Mouse (Mus musculus) small intestine, adult 2 months (tissue): Measurements from ENCODE around the gene Actn4. TPM values are rescaled to one million over a fixed set of nuclear protein-coding genes. Genes with fewer than 3 reads are reported as not detected.

Experiments used
- H3K27ac ChIP-seq: fragments of 200-500 bp; 2 replicates; pipeline ENCODE4 v1.5.1; 2012; ENCODE audit warnings: low read depth, low read length, control low read depth, inconsistent platforms; ENCODE audit not compliant: insufficient read depth
- H3K27me3 ChIP-seq: fragments of 200-500 bp; 2 replicates; pipeline ENCODE4 v1.6.1; 2012; ENCODE audit warnings: mild to moderate bottlenecking, moderate library complexity, low read length, inconsistent platforms; ENCODE audit not compliant: control insufficient read depth, insufficient read depth
- H3K36me3 ChIP-seq: fragments of 200-500 bp; 2 replicates; pipeline ENCODE4 v1.6.1; 2012; ENCODE audit warnings: mild to moderate bottlenecking, low read length, control low read depth, inconsistent platforms; ENCODE audit not compliant: control insufficient read depth, insufficient read depth
- H3K4me1 ChIP-seq: fragments of 200-500 bp; 2 replicates; pipeline ENCODE4 v1.6.1; 2012; ENCODE audit warnings: low read length, inconsistent platforms, mixed read lengths; ENCODE audit not compliant: control insufficient read depth, insufficient read depth, insufficient read length
- H3K4me3 ChIP-seq: fragments of 200-500 bp; 2 replicates; pipeline ENCODE4 v1.5.1; 2012; ENCODE audit warnings: low read depth, mild to moderate bottlenecking, control low read depth, inconsistent platforms, low read length, moderate library complexity
- CTCF ChIP-seq: fragments of 200-500 bp; IDR thresholded peaks from 2 replicates; pipeline ENCODE4 v1.5.1; 2012; ENCODE audit warnings: low read depth, mild to moderate bottlenecking, control low read depth, inconsistent platforms, low read length, moderate library complexity, mixed read lengths; ENCODE audit not compliant: insufficient replicate concordance, insufficient read length; ENCODE audit errors: extremely low read depth
- POLR2A ChIP-seq: fragments of 200-500 bp; IDR thresholded peaks from 2 replicates; pipeline ENCODE4 v1.6.1; 2012; ENCODE audit warnings: low read depth, mild to moderate bottlenecking, control low read depth, inconsistent platforms, low read length, moderate library complexity
- WGBS: fragments of 180-500 bp; shearing (Covaris S2); methylation state at CpG from one replicate; pipeline ENCODE4 v1.1.7; 2018; 5-methylcytosine and 5-hydroxymethylcytosine counted together
- polyA plus RNA-seq: library from polyadenylated mRNA; depleted of rRNA; stranded (reverse); fragments of >200 nt; gene quantifications from 2 replicates; pipeline ENCODE4 v1.2.3, GENCODE M21; 2012

The Actn4 gene
- polyA plus RNA-seq, 1 experiment: 1,069 TPM

DNA sequence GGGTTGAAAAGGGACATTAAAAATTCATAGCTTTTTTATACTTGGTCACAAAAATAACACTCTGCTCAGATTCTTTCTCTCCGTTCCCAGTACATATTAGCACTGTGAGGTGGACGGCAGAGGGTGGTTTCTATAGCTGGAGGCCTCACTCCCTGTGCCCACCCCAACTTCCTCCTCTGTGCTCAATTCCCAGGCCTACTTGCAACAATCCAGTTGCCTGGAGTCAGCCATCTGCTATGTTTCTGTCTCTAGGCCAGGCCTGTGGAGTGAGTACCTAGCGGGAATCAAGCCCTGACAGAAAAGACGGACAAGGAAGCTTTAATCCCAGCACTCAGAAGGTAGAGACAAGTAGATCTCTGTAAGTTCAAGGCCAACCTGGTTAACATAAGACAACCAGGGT lies 39.5 kb downstream of the Actn4 start:
- H3K4me1 ChIP-seq: peaks cover 67% of the 10 kb centered on the region
- no peaks in the 10 kb centered on the region for H3K27me3 ChIP-seq
- no peak overlapping the region for H3K4me3 ChIP-seq
- 78% methylated on average over 4 of the region's 4 CpGs for WGBS
- H3K27ac ChIP-seq: peak overlapping the region; percentile 99
- no peak for TF ChIP-seq POLR2A
- TF ChIP-seq CTCF: no peak
- H3K36me3 ChIP-seq: peaks cover 33% of the 10 kb centered on the region

DNA sequence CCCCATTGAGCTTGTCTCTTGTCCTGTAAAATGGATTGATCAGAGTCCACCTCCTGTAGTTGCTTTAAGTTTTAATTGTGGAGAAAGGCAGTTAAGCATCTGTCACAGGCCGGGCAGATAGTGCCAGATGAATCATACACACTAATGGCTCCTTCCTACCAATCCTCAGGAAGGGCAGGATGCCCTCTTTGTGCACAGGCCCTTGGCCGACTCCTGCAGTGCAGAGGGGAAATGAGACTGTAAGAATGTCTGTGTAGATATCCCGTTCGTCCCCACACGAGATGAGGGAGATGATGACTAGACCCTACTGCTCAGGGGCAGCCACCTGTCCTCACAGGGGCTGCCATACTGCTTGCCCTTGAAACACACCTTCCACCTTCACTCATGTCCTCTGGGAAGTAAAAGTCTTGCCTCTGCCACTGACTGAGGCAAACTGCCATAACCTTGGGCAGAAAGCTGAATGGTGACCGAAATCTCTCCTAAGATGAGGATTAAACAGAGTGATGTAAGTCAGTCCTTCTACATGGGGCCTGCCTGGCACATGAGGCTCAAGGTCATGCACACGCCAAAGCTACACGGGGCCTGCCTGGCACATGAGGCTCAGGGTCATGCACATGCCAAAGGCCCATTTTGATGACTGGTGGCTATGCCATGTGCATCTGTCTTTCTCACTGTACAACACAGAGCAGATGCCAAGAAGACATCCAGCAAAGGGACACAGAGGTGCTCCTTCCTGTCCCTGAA lies 40.2 kb downstream of the Actn4 start:
- no peak for TF ChIP-seq CTCF
- no peak for TF ChIP-seq POLR2A
- Histone ChIP-seq H3K4me1 (peaks cover 69% of the 10 kb centered on the region), H3K27me3 (no peaks in the 10 kb centered on the region), H3K36me3 (peaks cover 39% of the 10 kb centered on the region), H3K27ac (peak overlapping the region; percentile 99), H3K4me3 (no peak overlapping the region)
- 51% methylated on average over 8 of the region's 8 CpGs for WGBS

GRCm38 (mm10) chr7:28921178-28921577 lies 41.0 kb downstream of the Actn4 start:
- Histone ChIP-seq H3K36me3 (peaks cover 44% of the 10 kb centered on the region), H3K27me3 (no peaks in the 10 kb centered on the region), H3K27ac (peak overlapping the region; percentile 99), H3K4me3 (no peak overlapping the region), H3K4me1 (peaks cover 63% of the 10 kb centered on the region)
- 48% methylated on average over 3 of the region's 3 CpGs for WGBS
- TF ChIP-seq POLR2A (no peak), CTCF (no peak)

DNA sequence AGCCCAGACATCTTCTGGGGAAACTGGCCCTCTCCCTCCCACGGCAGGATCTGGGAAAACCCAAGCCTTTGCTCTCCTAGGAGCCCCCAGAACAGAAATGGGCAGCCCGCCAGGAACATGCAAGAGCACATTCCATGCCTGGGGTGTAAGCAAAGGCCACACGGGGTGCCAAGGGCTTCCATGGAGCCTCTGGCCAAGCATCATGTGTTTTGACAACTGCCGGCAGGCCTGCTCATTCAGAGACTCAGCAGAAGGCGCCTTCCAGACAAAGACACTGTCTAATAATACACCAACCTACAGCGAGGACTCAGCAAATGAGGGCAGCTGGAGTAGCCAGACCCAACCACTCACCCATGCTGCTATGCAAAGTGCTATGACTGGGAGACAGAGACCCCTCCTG lies 42.3 kb downstream of the Actn4 start:
- peaks cover 57% of the 10 kb centered on the region for H3K36me3 ChIP-seq
- TF ChIP-seq CTCF (no peak), POLR2A (no peak)
- WGBS: 62% methylated on average over 6 of the region's 6 CpGs
- H3K4me1 ChIP-seq: peaks cover 55% of the 10 kb centered on the region
- peak overlapping the region; percentile 71 for H3K27ac ChIP-seq
- no peaks in the 10 kb centered on the region for H3K27me3 ChIP-seq
- no peak overlapping the region for H3K4me3 ChIP-seq

- H3K27me3 ChIP-seq: no peaks in the 10 kb centered on the region
- TF ChIP-seq CTCF (no peak), POLR2A (no peak)
- H3K36me3 ChIP-seq: peaks cover 65% of the 10 kb centered on the region
- peak overlapping the region; percentile 71 for H3K27ac ChIP-seq
- peaks cover 42% of the 10 kb centered on the region for H3K4me1 ChIP-seq
- 58% methylated on average over 8 of the region's 8 CpGs for WGBS
- H3K4me3 ChIP-seq: no peak overlapping the region
These were observed 43.6 kb downstream of the Actn4 start for GRCm38 (mm10) chr7:28918540-28918939.

DNA sequence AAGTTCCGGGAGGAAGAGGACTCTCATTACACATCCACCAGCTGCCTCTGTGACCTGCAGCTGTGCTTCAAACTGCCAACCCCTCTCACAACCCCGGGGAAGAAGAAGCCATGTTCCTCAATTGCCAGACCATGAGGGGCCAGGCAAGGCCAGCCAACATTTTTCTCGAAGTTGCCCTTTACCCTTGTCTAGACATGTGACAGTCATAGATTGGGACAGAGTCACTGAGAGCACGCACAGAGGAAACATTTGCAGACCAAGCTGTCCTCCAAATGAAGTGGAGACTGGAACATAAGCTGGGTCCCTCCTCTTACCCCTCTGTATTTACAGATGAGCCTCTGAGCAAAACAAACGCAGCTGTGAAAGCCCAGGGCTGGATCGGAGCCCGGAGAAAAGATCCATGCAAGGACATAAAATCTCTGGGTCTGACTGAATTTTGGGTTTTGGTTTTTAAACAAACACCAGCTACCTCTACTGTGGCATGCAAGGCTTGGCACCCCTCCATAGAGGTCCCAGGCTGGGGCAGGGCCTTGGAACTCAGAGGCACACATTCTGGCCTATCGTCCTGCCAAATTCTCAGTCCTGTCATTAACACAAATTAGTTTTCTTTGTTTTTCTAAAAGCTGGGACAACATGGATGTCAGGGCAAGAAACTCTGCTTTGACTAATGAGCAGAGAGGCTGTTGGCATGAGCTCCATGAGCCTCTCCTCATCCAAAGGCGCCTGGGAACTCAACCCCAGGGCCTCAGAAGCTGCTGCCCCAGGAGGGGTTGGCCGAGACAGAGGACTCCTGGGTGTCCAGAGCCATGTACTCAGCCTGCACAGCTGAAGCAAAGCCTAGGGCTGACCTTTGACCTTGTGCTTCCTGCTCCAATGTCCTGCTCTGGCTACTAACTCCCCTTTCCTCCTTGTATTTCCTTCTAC lies 44.4 kb downstream of the Actn4 start:
- WGBS: 39% methylated on average over 10 of the region's 10 CpGs
- no peaks in the 10 kb centered on the region for H3K27me3 ChIP-seq
- H3K27ac ChIP-seq: peak overlapping the region; percentile 71
- peaks cover 72% of the 10 kb centered on the region for H3K36me3 ChIP-seq
- peaks cover 39% of the 10 kb centered on the region for H3K4me1 ChIP-seq
- TF ChIP-seq POLR2A (no peak), CTCF (no peak)
- H3K4me3 ChIP-seq: no peak overlapping the region

- peaks cover 29% of the 10 kb centered on the region for H3K4me1 ChIP-seq
- H3K27me3 ChIP-seq: no peaks in the 10 kb centered on the region
- no peak overlapping the region for H3K4me3 ChIP-seq
- H3K36me3 ChIP-seq: peaks cover 83% of the 10 kb centered on the region
- no peak for TF ChIP-seq CTCF
- TF ChIP-seq POLR2A: no peak
- peak overlapping the region; percentile 25; the same call in 1 of the 2 replicates for H3K27ac ChIP-seq
These were observed 45.6 kb downstream of the Actn4 start for GRCm38 (mm10) chr7:28916491-28916890.
